Mouse (Mus musculus): ENCODE data around the gene St6galnac3. TPM values are rescaled to one million over a fixed set of nuclear protein-coding genes. Genes with fewer than 3 reads are reported as not detected.

St6galnac3 gene
- polyA plus RNA-seq, 1 experiment from 2014 or later: 41.4 TPM

DNA sequence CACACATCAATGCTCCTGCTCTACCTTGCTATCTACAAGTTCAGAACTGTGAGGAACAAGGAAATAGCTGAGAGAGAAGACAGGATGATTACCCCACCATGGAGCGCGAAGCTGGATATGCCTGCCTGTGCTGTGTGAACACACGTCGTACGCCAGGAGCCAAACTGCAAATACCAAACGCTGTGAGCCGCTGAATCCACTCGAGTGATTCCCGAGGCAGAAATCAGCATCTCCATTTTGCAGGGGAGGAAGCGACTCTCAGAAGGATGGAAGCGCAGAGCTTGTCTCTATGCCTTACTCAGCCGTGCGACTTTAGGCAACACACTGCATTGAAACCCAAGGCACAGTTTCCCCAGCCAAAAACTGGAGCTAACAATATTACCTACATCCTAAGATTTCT lies 114.7 kb downstream of the St6galnac3 start:
- H3K4me2 ChIP-seq (ENCODE audit: low read depth): no peak overlapping the region
- H3K9ac ChIP-seq (ENCODE audit: low read length): no peak overlapping the region
- H3K36me3 ChIP-seq (ENCODE audit: control insufficient read depth, insufficient read depth, low read length): no peaks in the 10 kb centered on the region
- H3K27ac ChIP-seq (ENCODE audit: low read depth, low read length): no peak overlapping the region
- DNase-seq (ENCODE audit: low spot score) (no peak), ATAC-seq (ENCODE audit: insufficient read depth, low FRiP score, low TSS enrichment) (no peak)
- H3K27me3 ChIP-seq (ENCODE audit: control insufficient read depth, insufficient read depth, low read length): no peaks in the 10 kb centered on the region
- WGBS: 89% methylated on average over 13 of the region's 13 CpGs
- no peak overlapping the region for H3K4me3 ChIP-seq (ENCODE audit: low read depth, low read length)
- no peaks in the 10 kb centered on the region for H3K9me3 ChIP-seq (ENCODE audit: control insufficient read depth, low read length)
- peaks cover 6% of the 10 kb centered on the region; the same call in 1 of the 2 replicates for H3K4me1 ChIP-seq (ENCODE audit: control insufficient read depth, insufficient read depth, low read length)

GRCm38 (mm10) chr3:153606331-153606730 lies 118.6 kb downstream of the St6galnac3 start:
- Histone ChIP-seq H3K4me2 (ENCODE audit: low read depth) (no peak overlapping the region; the same call in 1 of the 2 replicates), H3K27me3 (ENCODE audit: control insufficient read depth, insufficient read depth, low read length) (no peaks in the 10 kb centered on the region), H3K9ac (ENCODE audit: low read length) (no peak overlapping the region), H3K27ac (ENCODE audit: low read depth, low read length) (peak overlapping the region; percentile 82), H3K4me3 (ENCODE audit: low read depth, low read length) (no peak overlapping the region), H3K4me1 (ENCODE audit: control insufficient read depth, insufficient read depth, low read length) (peaks cover 6% of the 10 kb centered on the region; the same call in 1 of the 2 replicates), H3K36me3 (ENCODE audit: control insufficient read depth, insufficient read depth, low read length) (no peaks in the 10 kb centered on the region), H3K9me3 (ENCODE audit: control insufficient read depth, low read length) (no peaks in the 10 kb centered on the region)
- DNase-seq (ENCODE audit: low spot score): no peak
- ATAC-seq (ENCODE audit: insufficient read depth, low FRiP score, low TSS enrichment): no peak
- WGBS: 65% methylated on average over 3 of the region's 3 CpGs

DNA sequence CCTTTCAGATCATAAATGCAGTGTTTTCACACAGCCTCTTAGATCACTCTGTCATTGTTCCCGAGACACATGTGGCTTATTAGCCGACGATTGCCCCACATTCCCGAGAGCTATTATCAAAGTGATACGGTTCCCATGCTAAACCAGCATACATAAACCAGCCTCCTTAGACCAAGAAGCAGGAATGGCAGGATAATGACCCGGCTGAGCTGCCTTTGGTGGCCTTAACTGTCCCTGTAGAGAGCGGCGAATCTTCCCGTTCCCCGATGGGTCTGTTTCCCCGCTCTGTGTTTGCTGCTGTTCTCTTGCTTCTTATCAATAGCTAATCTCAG lies 119.2 kb downstream of the St6galnac3 start:
- Histone ChIP-seq H3K9ac (ENCODE audit: low read length) (peak overlapping the region; percentile 22; the same call in 1 of the 2 replicates), H3K36me3 (ENCODE audit: control insufficient read depth, insufficient read depth, low read length) (no peaks in the 10 kb centered on the region), H3K4me3 (ENCODE audit: low read depth, low read length) (no peak overlapping the region), H3K27ac (ENCODE audit: low read depth, low read length) (peak overlapping the region; percentile 82), H3K4me2 (ENCODE audit: low read depth) (peak overlapping the region; percentile 31), H3K4me1 (ENCODE audit: control insufficient read depth, insufficient read depth, low read length) (peaks cover 6% of the 10 kb centered on the region; the same call in 1 of the 2 replicates), H3K9me3 (ENCODE audit: control insufficient read depth, low read length) (no peaks in the 10 kb centered on the region), H3K27me3 (ENCODE audit: control insufficient read depth, insufficient read depth, low read length) (no peaks in the 10 kb centered on the region)
- DNase-seq (ENCODE audit: low spot score): no peak
- peak; percentile 78; the same call in 1 of the 2 replicates for ATAC-seq (ENCODE audit: insufficient read depth, low FRiP score, low TSS enrichment)
- 30% methylated on average over 11 of the region's 11 CpGs for WGBS

DNA sequence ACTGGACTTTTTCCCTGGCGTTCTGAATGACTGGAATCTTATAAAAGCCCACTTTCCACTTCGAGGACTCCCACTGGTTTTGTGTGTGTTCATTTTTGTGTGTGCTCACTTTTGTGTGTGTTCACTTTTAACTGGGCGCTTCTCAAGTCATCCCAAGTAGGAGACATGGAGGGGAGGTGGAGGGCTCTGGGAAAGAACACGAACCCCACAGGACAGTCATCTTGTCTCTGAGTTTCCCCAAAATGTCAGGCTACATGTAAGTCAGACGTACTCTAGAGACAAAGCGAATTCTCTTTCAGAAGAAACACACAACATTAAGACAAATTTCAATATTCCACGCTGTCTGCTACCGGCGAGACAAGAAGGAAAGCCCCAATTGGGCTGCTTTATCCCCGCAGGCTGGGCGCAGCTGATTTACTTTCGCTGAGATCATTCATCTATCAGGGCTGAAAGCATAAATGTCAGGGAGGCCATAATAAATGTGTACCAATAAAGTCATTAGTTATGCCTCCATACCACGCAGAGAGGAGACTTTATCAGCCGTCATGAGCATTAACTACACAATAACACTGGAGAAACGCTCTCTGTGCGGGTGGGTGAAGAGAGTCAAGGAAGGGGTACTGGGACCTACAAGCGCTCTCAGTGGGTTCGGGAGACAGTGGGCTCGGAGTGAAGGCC lies 119.7 kb downstream of the St6galnac3 start:
- WGBS: 35% methylated on average over 19 of the region's 19 CpGs
- ATAC-seq (ENCODE audit: insufficient read depth, low FRiP score, low TSS enrichment): peak; percentile 90
- Histone ChIP-seq H3K27me3 (ENCODE audit: control insufficient read depth, insufficient read depth, low read length) (no peaks in the 10 kb centered on the region), H3K9me3 (ENCODE audit: control insufficient read depth, low read length) (no peaks in the 10 kb centered on the region), H3K36me3 (ENCODE audit: control insufficient read depth, insufficient read depth, low read length) (no peaks in the 10 kb centered on the region), H3K4me1 (ENCODE audit: control insufficient read depth, insufficient read depth, low read length) (peaks cover 6% of the 10 kb centered on the region; the same call in 1 of the 2 replicates), H3K4me3 (ENCODE audit: low read depth, low read length) (no peak overlapping the region), H3K9ac (ENCODE audit: low read length) (no peak overlapping the region; the same call in 1 of the 2 replicates), H3K27ac (ENCODE audit: low read depth, low read length) (peak overlapping the region; percentile 82), H3K4me2 (ENCODE audit: low read depth) (peak overlapping the region; percentile 31)
- peak; percentile 70 for DNase-seq (ENCODE audit: low spot score)

DNA sequence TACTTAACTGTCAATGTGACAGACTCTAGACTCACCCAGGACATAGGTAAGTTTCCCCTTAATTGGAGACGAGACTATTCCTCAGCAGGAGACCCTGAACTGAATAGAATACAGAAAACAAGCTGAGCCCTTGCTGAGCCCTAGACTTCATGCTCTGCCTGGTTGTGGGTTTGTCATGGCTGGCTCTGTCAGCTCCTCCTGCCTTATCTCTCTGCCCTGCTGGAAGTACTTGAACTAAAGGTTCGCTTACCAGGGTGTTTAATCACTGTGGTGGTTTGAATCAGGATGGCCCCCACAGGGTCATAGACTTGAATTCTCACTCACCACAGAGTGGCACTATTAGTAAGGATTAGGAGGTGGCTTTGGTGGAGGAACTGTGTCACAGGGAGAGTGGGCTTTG lies 125.8 kb downstream of the St6galnac3 start:
- Histone ChIP-seq H3K27ac (ENCODE audit: low read depth, low read length) (no peak overlapping the region), H3K36me3 (ENCODE audit: control insufficient read depth, insufficient read depth, low read length) (no peaks in the 10 kb centered on the region), H3K9ac (ENCODE audit: low read length) (no peak overlapping the region), H3K27me3 (ENCODE audit: control insufficient read depth, insufficient read depth, low read length) (no peaks in the 10 kb centered on the region), H3K9me3 (ENCODE audit: control insufficient read depth, low read length) (no peaks in the 10 kb centered on the region), H3K4me2 (ENCODE audit: low read depth) (no peak overlapping the region), H3K4me3 (ENCODE audit: low read depth, low read length) (no peak overlapping the region), H3K4me1 (ENCODE audit: control insufficient read depth, insufficient read depth, low read length) (no peaks in the 10 kb centered on the region)
- no peak for DNase-seq (ENCODE audit: low spot score)
- no peak for ATAC-seq (ENCODE audit: insufficient read depth, low FRiP score, low TSS enrichment)
- 81% methylated on average over 2 of the region's 2 CpGs for whole genome bisulfite sequencing

DNA sequence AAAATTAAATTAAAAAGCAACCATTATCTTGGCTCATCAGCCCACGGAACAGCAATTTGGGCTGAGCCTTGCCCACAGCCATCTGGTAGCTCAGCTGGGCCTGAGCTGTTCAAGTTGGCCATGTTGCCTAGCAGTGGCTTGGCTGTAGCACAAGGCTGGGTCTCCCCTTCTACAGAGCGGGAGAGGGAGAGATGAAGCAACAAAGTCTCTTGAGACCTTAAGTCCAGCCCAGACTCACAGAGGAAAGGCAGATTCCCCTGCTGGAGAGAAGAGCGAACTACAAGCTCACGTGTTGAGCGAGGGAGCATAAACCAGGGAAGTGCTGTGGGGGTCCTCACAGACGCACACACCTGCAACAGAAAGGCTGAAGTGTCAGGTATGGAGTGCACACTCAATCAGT lies 126.3 kb downstream of the St6galnac3 start:
- 88% methylated on average over 6 of the region's 6 CpGs for WGBS
- no peak for DNase-seq (ENCODE audit: low spot score)
- Histone ChIP-seq H3K9me3 (ENCODE audit: control insufficient read depth, low read length) (no peaks in the 10 kb centered on the region), H3K36me3 (ENCODE audit: control insufficient read depth, insufficient read depth, low read length) (no peaks in the 10 kb centered on the region), H3K4me2 (ENCODE audit: low read depth) (no peak overlapping the region), H3K4me1 (ENCODE audit: control insufficient read depth, insufficient read depth, low read length) (no peaks in the 10 kb centered on the region), H3K27me3 (ENCODE audit: control insufficient read depth, insufficient read depth, low read length) (no peaks in the 10 kb centered on the region), H3K27ac (ENCODE audit: low read depth, low read length) (no peak overlapping the region), H3K4me3 (ENCODE audit: low read depth, low read length) (no peak overlapping the region), H3K9ac (ENCODE audit: low read length) (no peak overlapping the region)
- ATAC-seq (ENCODE audit: insufficient read depth, low FRiP score, low TSS enrichment): no peak

GRCm38 (mm10) chr3:153594531-153594930 lies 130.4 kb downstream of the St6galnac3 start:
- DNase-seq (ENCODE audit: low spot score) (no peak), ATAC-seq (ENCODE audit: insufficient read depth, low FRiP score, low TSS enrichment) (no peak)
- H3K27me3 ChIP-seq (ENCODE audit: control insufficient read depth, insufficient read depth, low read length): no peaks in the 10 kb centered on the region

GRCm38 (mm10) chr3:153593978-153594377 lies 131.0 kb downstream of the St6galnac3 start:
- WGBS: 82% methylated on average over 4 of the region's 4 CpGs
- H3K4me1 ChIP-seq (ENCODE audit: control insufficient read depth, insufficient read depth, low read length): no peaks in the 10 kb centered on the region
- ATAC-seq (ENCODE audit: insufficient read depth, low FRiP score, low TSS enrichment) (no peak), DNase-seq (ENCODE audit: low spot score) (no peak)
- no peaks in the 10 kb centered on the region for H3K36me3 ChIP-seq (ENCODE audit: control insufficient read depth, insufficient read depth, low read length)
- no peaks in the 10 kb centered on the region for H3K27me3 ChIP-seq (ENCODE audit: control insufficient read depth, insufficient read depth, low read length)
- H3K9me3 ChIP-seq (ENCODE audit: control insufficient read depth, low read length): no peaks in the 10 kb centered on the region
- H3K4me2 ChIP-seq (ENCODE audit: low read depth): no peak overlapping the region
- H3K9ac ChIP-seq (ENCODE audit: low read length): no peak overlapping the region
- H3K4me3 ChIP-seq (ENCODE audit: low read depth, low read length): no peak overlapping the region
- no peak overlapping the region for H3K27ac ChIP-seq (ENCODE audit: low read depth, low read length)

More at GRCm38 (mm10) chr3:153594531-153594930, 130.4 kb downstream of the St6galnac3 start:
- H3K4me2 ChIP-seq (ENCODE audit: low read depth): no peak overlapping the region
- WGBS: 88% methylated on average over 9 of the region's 9 CpGs
- H3K9me3 ChIP-seq (ENCODE audit: control insufficient read depth, low read length): no peaks in the 10 kb centered on the region
- no peak overlapping the region for H3K4me3 ChIP-seq (ENCODE audit: low read depth, low read length)
- no peak overlapping the region for H3K9ac ChIP-seq (ENCODE audit: low read length)
- H3K4me1 ChIP-seq (ENCODE audit: control insufficient read depth, insufficient read depth, low read length): no peaks in the 10 kb centered on the region
- H3K36me3 ChIP-seq (ENCODE audit: control insufficient read depth, insufficient read depth, low read length): no peaks in the 10 kb centered on the region
- no peak overlapping the region for H3K27ac ChIP-seq (ENCODE audit: low read depth, low read length)

- H3K9me3 ChIP-seq (ENCODE audit: control insufficient read depth, low read length): no peaks in the 10 kb centered on the region
- DNase-seq (ENCODE audit: low spot score): no peak
- H3K4me1 ChIP-seq (ENCODE audit: control insufficient read depth, insufficient read depth, low read length): no peaks in the 10 kb centered on the region
- 81% methylated on average over 3 of the region's 3 CpGs for WGBS
- no peak overlapping the region for H3K27ac ChIP-seq (ENCODE audit: low read depth, low read length)
- H3K4me3 ChIP-seq (ENCODE audit: low read depth, low read length): no peak overlapping the region
- H3K9ac ChIP-seq (ENCODE audit: low read length): no peak overlapping the region
- H3K27me3 ChIP-seq (ENCODE audit: control insufficient read depth, insufficient read depth, low read length): no peaks in the 10 kb centered on the region
- no peak overlapping the region for H3K4me2 ChIP-seq (ENCODE audit: low read depth)
- H3K36me3 ChIP-seq (ENCODE audit: control insufficient read depth, insufficient read depth, low read length): no peaks in the 10 kb centered on the region
- no peak for ATAC-seq (ENCODE audit: insufficient read depth, low FRiP score, low TSS enrichment)
Observed at GRCm38 (mm10) chr3:153593103-153593502, 131.9 kb downstream of the St6galnac3 start.
